Mouse (Mus musculus) hindbrain, postnatal 0 days (tissue): ENCODE results near the gene Ppp2r5a. TPM values are rescaled to one million over a fixed set of nuclear protein-coding genes. Genes with fewer than 3 reads are reported as not detected.

ENCODE experiments used
- ATAC-seq: fragments of 200-750 bp; cut with Nextera tagmentation; 2 replicates; pipeline ENCODE4 v1.8.0; 2017; ENCODE audit warnings: mild to moderate bottlenecking, moderate TSS enrichment, moderate library complexity
- DNase-seq: peaks from one replicate; pipeline ENCODE4 v3.0.0-alpha.2; 2015; ENCODE audit warnings: low spot score
- H3K27ac ChIP-seq: fragments of 300-500 bp; sonication (generic); 2 replicates; pipeline ENCODE4 v1.5.1; 2014; ENCODE audit warnings: mild to moderate bottlenecking
- H3K27me3 ChIP-seq: fragments of 300-500 bp; sonication (generic); 2 replicates; pipeline ENCODE4 v1.6.1; 2014; ENCODE audit warnings: low read length, mixed read lengths; ENCODE audit not compliant: insufficient read depth
- H3K36me3 ChIP-seq: fragments of 300-500 bp; sonication (generic); 2 replicates; pipeline ENCODE4 v1.6.1; 2014; ENCODE audit warnings: low read length, mixed read lengths; ENCODE audit not compliant: insufficient read depth
- H3K4me1 ChIP-seq: fragments of 300-500 bp; sonication (generic); 2 replicates; pipeline ENCODE4 v1.6.1; 2014; ENCODE audit warnings: antibody characterized with exemption, low read length, mixed read lengths; ENCODE audit not compliant: insufficient read depth
- H3K4me2 ChIP-seq: fragments of 300-500 bp; sonication (generic); 2 replicates; pipeline ENCODE4 v1.6.1; 2014; ENCODE audit warnings: low read depth, mild to moderate bottlenecking, low read length, moderate library complexity, mixed read lengths
- H3K4me3 ChIP-seq: fragments of 300-500 bp; sonication (generic); 2 replicates; pipeline ENCODE4 v1.5.1; 2014; ENCODE audit warnings: low read length
- H3K9ac ChIP-seq: fragments of 300-500 bp; sonication (generic); replicated peaks from 2 replicates; pipeline ENCODE4 v1.6.1; 2014; ENCODE audit warnings: mild to moderate bottlenecking, low read length, moderate library complexity, mixed read lengths
- H3K9me3 ChIP-seq: fragments of 300-500 bp; sonication (generic); 2 replicates; pipeline ENCODE4 v1.6.1; 2016; ENCODE audit warnings: low read length, mixed read lengths
- CTCF ChIP-seq: IDR thresholded peaks from 2 replicates; pipeline ENCODE4 v1.5.1; 2016; ENCODE audit warnings: antibody characterized with exemption, control low read depth, low read depth
- WGBS: fragments of 180-500 bp; shearing (Covaris S2); extraction: QIAGEN DNeasy Blood & Tissue Kit; methylation state at CpG from one replicate; pipeline ENCODE4 v1.1.7; 2014; 5-methylcytosine and 5-hydroxymethylcytosine counted together
- polyA plus RNA-seq: library from polyadenylated mRNA; unstranded; fragments of >200 nt; fragmentation: Nextera tagmentation; extraction: Ambion mirVana; gene quantifications from 2 replicates; pipeline ENCODE4 v1.2.1, GENCODE M21; 2015
- total RNA-seq: library from RNA; depleted of rRNA; stranded (reverse); fragments of >200 nt; gene quantifications from 2 replicates; pipeline ENCODE4 v1.2.3, GENCODE M21; 2014

Ppp2r5a gene
- total and polyA plus RNA-seq, 2 experiments from 2014 or later, result 12.8 to 54.0 TPM

DNA sequence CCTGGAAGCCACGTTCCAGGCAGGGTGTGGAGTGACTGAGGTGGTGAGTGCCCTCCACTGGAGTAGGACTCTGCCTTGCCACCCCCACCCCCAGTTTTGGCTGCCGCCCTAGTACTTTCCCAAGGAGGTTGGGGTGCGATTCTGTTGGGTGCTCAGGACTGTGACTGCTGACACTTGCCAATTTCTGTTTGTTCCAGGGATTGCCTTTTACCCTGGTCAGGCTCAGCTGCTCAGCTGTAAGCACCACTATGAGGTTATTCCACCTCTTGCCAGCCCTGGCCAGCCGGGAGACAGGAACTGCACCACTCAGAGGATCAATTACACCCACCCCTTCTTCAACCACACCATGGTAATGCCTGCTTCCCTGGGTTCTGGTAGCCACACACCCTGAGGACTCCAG lies 62.5 kb downstream of the Ppp2r5a start:
- Histone ChIP-seq H3K9ac (no peak overlapping the region), H3K4me3 (no peak overlapping the region), H3K9me3 (no peaks in the 10 kb centered on the region), H3K27ac (no peak overlapping the region), H3K4me2 (no peak overlapping the region), H3K4me1 (no peaks in the 10 kb centered on the region), H3K36me3 (peaks cover 66% of the 10 kb centered on the region), H3K27me3 (no peaks in the 10 kb centered on the region)
- ATAC-seq, result no peak
- no peak for DNase-seq
- TF ChIP-seq CTCF, result no peak
- 96% methylated on average over 4 of the region's 4 CpGs for WGBS

DNA sequence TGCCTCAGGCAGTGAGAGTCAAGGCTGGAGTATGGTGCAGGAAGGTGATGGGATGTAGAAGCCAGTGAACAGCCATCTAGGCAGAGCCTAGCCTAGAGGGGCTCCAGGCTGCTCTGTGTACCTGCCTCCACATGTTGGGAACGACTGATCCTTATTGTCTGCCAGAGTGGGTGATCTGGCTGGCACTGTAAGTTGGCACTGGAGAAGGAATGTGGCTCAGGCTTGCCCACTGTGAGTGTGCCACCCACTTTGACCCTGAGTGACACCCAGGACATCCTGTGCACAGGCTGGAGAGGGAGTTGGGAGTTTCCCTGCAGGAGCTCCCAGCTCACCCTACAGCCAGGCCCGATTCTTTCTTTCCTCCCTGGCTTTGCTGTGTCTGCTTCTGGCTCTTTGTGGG lies 63.2 kb downstream of the Ppp2r5a start:
- Histone ChIP-seq H3K36me3 (peaks cover 60% of the 10 kb centered on the region), H3K9ac (no peak overlapping the region), H3K4me3 (no peak overlapping the region), H3K27ac (no peak overlapping the region), H3K9me3 (no peaks in the 10 kb centered on the region), H3K4me2 (no peak overlapping the region), H3K4me1 (no peaks in the 10 kb centered on the region), H3K27me3 (no peaks in the 10 kb centered on the region)
- no peak for TF ChIP-seq CTCF
- WGBS, result 84% methylated on average over 2 of the region's 2 CpGs
- DNase-seq, result no peak
- ATAC-seq, result no peak

DNA sequence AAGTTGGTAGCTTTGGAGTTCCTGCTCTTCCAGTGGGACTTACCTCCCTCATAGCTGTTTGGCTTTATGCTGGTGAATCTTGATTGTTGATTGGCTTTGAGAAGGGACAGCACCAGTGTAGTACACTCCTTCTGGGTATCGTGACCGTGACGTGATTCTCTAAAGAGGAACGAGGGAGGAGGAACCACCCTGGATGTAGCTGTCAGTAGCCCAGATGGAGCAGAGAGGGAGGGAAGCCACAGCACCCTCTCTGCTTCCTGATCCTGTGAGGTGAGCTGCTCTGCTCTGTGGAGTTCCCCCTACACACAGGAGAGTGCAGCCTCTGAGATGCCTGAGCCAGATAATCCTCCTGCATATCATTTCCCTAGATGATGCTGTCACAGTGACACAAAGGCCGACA lies 68.6 kb downstream of the Ppp2r5a start:
- Histone ChIP-seq H3K9me3 (no peaks in the 10 kb centered on the region), H3K27ac (no peak overlapping the region), H3K27me3 (no peaks in the 10 kb centered on the region), H3K4me3 (no peak overlapping the region), H3K36me3 (peaks cover 22% of the 10 kb centered on the region), H3K9ac (no peak overlapping the region), H3K4me1 (no peaks in the 10 kb centered on the region), H3K4me2 (no peak overlapping the region)
- no peak for ATAC-seq
- no peak for TF ChIP-seq CTCF
- no peak for DNase-seq
- 78% methylated on average over 5 of the region's 5 CpGs for WGBS

DNA sequence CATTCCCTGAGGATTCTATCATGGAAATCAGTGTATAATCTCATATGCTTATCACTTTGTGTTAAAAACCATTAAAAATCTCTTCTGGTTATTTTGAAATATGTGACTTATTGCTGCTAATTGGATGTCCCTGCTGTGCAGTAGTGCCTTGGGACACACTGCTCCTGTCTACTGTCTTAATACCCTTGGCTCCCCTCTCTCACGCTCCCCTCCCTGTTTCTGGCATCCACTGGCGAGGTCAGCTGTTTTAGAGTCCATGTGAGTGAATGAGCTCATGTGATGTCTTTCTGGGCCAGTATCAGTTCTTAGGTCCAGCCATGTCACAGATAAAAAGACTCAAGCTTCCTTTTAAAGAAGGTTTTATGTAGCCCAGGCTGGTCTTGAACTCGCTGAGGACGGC lies 72.7 kb downstream of the Ppp2r5a start:
- no peak for DNase-seq
- H3K27ac ChIP-seq, result no peak overlapping the region
- peaks cover 5% of the 10 kb centered on the region; the same call in 1 of the 2 replicates for H3K36me3 ChIP-seq
- H3K4me1 ChIP-seq, result peaks cover 13% of the 10 kb centered on the region; the same call in 1 of the 2 replicates
- no peaks in the 10 kb centered on the region for H3K9me3 ChIP-seq
- no peak overlapping the region for H3K4me3 ChIP-seq
- no peak for ATAC-seq
- TF ChIP-seq CTCF, result no peak
- H3K9ac ChIP-seq, result no peak overlapping the region
- WGBS, result 72% methylated on average over 4 of the region's 4 CpGs
- H3K27me3 ChIP-seq, result no peaks in the 10 kb centered on the region
- no peak overlapping the region for H3K4me2 ChIP-seq

DNA sequence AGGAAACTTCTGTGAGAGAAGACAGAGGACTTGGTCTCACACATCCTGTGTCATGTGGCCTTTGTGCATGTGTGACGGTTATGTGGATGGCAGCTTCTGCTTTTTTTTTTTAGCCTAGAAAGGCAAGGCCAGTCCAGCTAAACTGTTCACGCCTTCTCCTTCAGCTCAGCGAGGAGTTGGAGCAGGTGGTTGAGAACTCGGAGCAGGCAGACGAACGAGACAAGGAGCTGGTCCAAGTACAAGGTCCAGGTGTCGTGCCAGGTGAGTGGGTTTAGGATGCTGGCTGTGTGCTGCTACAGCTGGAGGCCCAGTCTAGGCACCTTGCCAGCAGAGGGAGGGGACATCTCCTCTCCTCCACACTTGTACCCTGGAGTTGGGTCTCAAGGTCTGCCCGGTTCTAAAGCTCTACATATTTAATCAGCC lies 75.0 kb downstream of the Ppp2r5a start:
- H3K4me2 ChIP-seq, result peak overlapping the region; percentile 89; the same call in 1 of the 2 replicates
- no peaks in the 10 kb centered on the region for H3K9me3 ChIP-seq
- no peak overlapping the region for H3K9ac ChIP-seq
- ATAC-seq (no peak), DNase-seq (peak; percentile 28)
- no peak overlapping the region for H3K4me3 ChIP-seq
- no peak for TF ChIP-seq CTCF
- peaks cover 13% of the 10 kb centered on the region; the same call in 1 of the 2 replicates for H3K4me1 ChIP-seq
- 53% methylated on average over 8 of the region's 8 CpGs for WGBS
- H3K27me3 ChIP-seq, result no peaks in the 10 kb centered on the region
- peaks cover under 1% of the 10 kb centered on the region; the same call in 1 of the 2 replicates for H3K36me3 ChIP-seq
- H3K27ac ChIP-seq, result no peak overlapping the region

DNA sequence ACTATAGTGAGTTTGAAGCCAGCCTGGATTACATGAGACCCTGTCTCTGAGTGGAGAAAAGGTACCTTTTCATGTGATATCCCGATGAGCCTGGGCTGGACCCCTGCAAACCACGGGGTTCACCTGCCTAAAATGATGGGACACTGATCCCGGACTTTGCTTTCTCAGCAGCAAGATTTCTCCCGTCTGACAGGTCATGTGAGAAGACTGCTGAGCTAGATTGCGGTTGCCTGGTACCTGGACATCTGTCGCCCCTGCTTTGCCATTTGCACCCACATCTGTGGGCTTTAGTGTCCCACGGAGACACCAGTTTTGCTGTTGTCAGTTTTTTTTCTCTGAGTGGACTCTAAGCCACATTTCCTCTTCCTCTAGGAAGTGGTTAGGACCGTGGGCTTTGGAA lies 75.8 kb downstream of the Ppp2r5a start:
- H3K36me3 ChIP-seq, result no peaks in the 10 kb centered on the region; the same call in 1 of the 2 replicates
- TF ChIP-seq CTCF, result no peak
- H3K27ac ChIP-seq, result no peak overlapping the region
- H3K4me3 ChIP-seq, result no peak overlapping the region
- 69% methylated on average over 8 of the region's 8 CpGs for WGBS
- ATAC-seq (no peak), DNase-seq (no peak)
- no peak overlapping the region for H3K9ac ChIP-seq
- H3K9me3 ChIP-seq, result no peaks in the 10 kb centered on the region
- H3K4me1 ChIP-seq, result peaks cover 13% of the 10 kb centered on the region; the same call in 1 of the 2 replicates
- H3K4me2 ChIP-seq, result peak overlapping the region; percentile 89
- H3K27me3 ChIP-seq, result no peaks in the 10 kb centered on the region

DNA sequence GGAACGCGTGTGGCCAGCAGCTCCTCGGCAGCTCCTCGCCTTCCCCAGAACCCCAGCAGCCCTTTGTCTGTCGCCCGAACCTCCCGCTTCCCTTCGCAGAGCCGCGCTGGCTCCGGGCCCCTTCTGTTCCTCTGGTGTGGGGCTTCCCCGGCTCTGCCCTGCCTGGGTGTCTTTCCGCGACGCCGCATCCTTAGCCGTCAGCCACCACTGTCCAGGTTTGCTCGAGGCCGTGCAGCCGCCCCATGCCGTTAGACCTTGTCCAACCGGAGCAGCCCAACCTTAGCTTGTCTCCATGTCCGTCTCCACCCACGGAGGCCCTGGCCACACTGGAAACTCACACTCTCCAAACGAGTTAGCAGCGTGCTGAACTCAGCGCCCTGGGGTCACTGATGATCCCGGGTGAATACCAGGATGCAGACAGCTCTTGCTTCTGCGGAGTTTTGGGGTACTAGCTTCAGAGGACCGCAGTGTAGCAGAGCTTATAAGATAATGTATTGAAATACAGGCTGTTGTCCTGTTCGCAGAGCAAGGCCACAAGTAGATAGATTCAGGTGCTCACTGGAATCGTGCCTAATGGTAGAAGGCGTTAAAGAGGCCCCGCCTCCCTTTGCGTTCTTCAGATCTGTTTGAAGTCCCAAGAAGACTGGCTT lies 76.7 kb downstream of the Ppp2r5a start:
- DNase-seq, result peak; percentile 58
- Histone ChIP-seq H3K4me2 (peak overlapping the region; percentile 89), H3K4me3 (peak overlapping the region; percentile 74), H3K36me3 (no peaks in the 10 kb centered on the region; the same call in 1 of the 2 replicates), H3K27ac (peak overlapping the region; percentile 88), H3K9ac (peak overlapping the region; percentile 91), H3K27me3 (no peaks in the 10 kb centered on the region), H3K9me3 (no peaks in the 10 kb centered on the region), H3K4me1 (peaks cover 13% of the 10 kb centered on the region; the same call in 1 of the 2 replicates)
- no peak for TF ChIP-seq CTCF
- peak; percentile 69 for ATAC-seq
- under 1% methylated on average over 33 of the region's 35 CpGs for WGBS
